Comparison of ENCODE assay signal across 8 mouse cellular contexts in genomic region chr9:29410728-29411407, GRCm38 (mm10).
DNase-seq lines count a peak whose midpoint lies in the region; ATAC-seq and TF ChIP-seq lines count a peak whose summit lies in the region.

No protein-coding gene starts in this region.

- TF ChIP-seq CTCF in midbrain, postnatal 0 days (IDR thresholded peaks at IDR 0.05) = no peak

- H3K9me3 ChIP-seq in kidney, embryonic 16.5 days (ENCODE audit: low read length) = no peaks in the 10 kb centered on the region
- H3K9me3 ChIP-seq in hindbrain, embryonic 13.5 days = no peaks in the 10 kb centered on the region
- H3K9me3 ChIP-seq in midbrain, postnatal 0 days (ENCODE audit: low read length) = no peaks in the 10 kb centered on the region

- no peak for DNase-seq in kidney, postnatal 25 days
- peak; percentile 36 to 62 for DNase-seq in cerebellum, postnatal 36 days
- no peak for DNase-seq in midbrain, postnatal 0 days (ENCODE audit: low spot score)
- no peak for DNase-seq in frontal cortex, postnatal 10 days (ENCODE audit: low spot score in 2 of 2)
- DNase-seq in right cerebral cortex, postnatal 25 days = no peak
- DNase-seq in right cerebral cortex, postnatal 36 days (ENCODE audit: low spot score in 2 of 2) = no peak

- no peaks in the 10 kb centered on the region for H3K36me3 ChIP-seq in kidney, embryonic 16.5 days (ENCODE audit: insufficient read depth, low read length)
- no peaks in the 10 kb centered on the region for H3K36me3 ChIP-seq in hindbrain, embryonic 13.5 days
- no peaks in the 10 kb centered on the region for H3K36me3 ChIP-seq in midbrain, postnatal 0 days (ENCODE audit: insufficient read depth, low read length)

- H3K4me2 ChIP-seq in kidney, embryonic 16.5 days (replicated peaks; ENCODE audit: low read depth, low read length) = peak overlapping the region; percentile 98
- H3K4me2 ChIP-seq in hindbrain, embryonic 13.5 days = peak overlapping the region; percentile 88
- peak overlapping the region; percentile 83 for H3K4me2 ChIP-seq in midbrain, postnatal 0 days (ENCODE audit: low read depth, low read length, poor library complexity, severe bottlenecking)

- peak overlapping the region; percentile 66 for H3K4me3 ChIP-seq in kidney, embryonic 16.5 days (ENCODE audit: low read length)
- H3K4me3 ChIP-seq in hindbrain, embryonic 13.5 days = peak overlapping the region; percentile 62
- peak overlapping the region; percentile 69 for H3K4me3 ChIP-seq in midbrain, postnatal 0 days (ENCODE audit: low read depth, low read length)

- peak overlapping the region; percentile 73 for H3K9ac ChIP-seq in kidney, embryonic 16.5 days (replicated peaks; ENCODE audit: low read length)
- peak overlapping the region; percentile 81 for H3K9ac ChIP-seq in hindbrain, embryonic 13.5 days
- H3K9ac ChIP-seq in midbrain, postnatal 0 days (replicated peaks; ENCODE audit: low read length, poor library complexity, severe bottlenecking) = peak overlapping the region; percentile 65

- 38% methylated on average over 10 of the region's 10 CpGs for WGBS in kidney, embryonic 16.5 days
- WGBS in hindbrain, embryonic 13.5 days = 49% methylated on average over 10 of the region's 10 CpGs
- WGBS in midbrain, postnatal 0 days = 35% methylated on average over 10 of the region's 10 CpGs

- peak; percentile 1; the same call in 1 of the 2 replicates for ATAC-seq in kidney, embryonic 16.5 days (ENCODE audit: low FRiP score, low TSS enrichment)
- no peak for ATAC-seq in hindbrain, embryonic 13.5 days (ENCODE audit: low FRiP score)
- ATAC-seq in midbrain, postnatal 0 days (ENCODE audit: low FRiP score) = no peak

- H3K27me3 ChIP-seq in kidney, embryonic 16.5 days (ENCODE audit: insufficient read depth, low read length) = peaks cover 15% of the 10 kb centered on the region
- H3K27me3 ChIP-seq in hindbrain, embryonic 13.5 days = peaks cover 22% of the 10 kb centered on the region
- no peaks in the 10 kb centered on the region for H3K27me3 ChIP-seq in midbrain, postnatal 0 days (ENCODE audit: insufficient read depth, low read length)

- peaks cover 14% of the 10 kb centered on the region for H3K4me1 ChIP-seq in kidney, embryonic 16.5 days (ENCODE audit: insufficient read depth, low read length)
- H3K4me1 ChIP-seq in hindbrain, embryonic 13.5 days (replicated peaks) = peaks cover 40% of the 10 kb centered on the region
- no peaks in the 10 kb centered on the region; the same call in 1 of the 2 replicates for H3K4me1 ChIP-seq in midbrain, postnatal 0 days (ENCODE audit: insufficient read depth, low read length)

- no peak overlapping the region for H3K27ac ChIP-seq in kidney, embryonic 16.5 days (ENCODE audit: low read length)
- H3K27ac ChIP-seq in hindbrain, embryonic 13.5 days = peak overlapping the region; percentile 93
- H3K27ac ChIP-seq in midbrain, postnatal 0 days (ENCODE audit: low read depth, low read length) = peak overlapping the region; percentile 64

Comparison
In these comparisons a context has a peak if more than half of its experiments do, and no peak if none do; other contexts are left out.
1. DNase-seq: peak in cerebellum, postnatal 36 days (2 of 2); none in kidney, postnatal 25 days (0 of 2), midbrain, postnatal 0 days (single experiment), frontal cortex, postnatal 10 days (0 of 2), right cerebral cortex, postnatal 25 days (single experiment) and right cerebral cortex, postnatal 36 days (0 of 2).
2. Peak in every context shown above with its lines, with median percentiles within 50 percentile points of each other: H3K4me2 ChIP-seq, H3K4me3 ChIP-seq and H3K9ac ChIP-seq.